Mouse (Mus musculus) testis, adult 2 months (tissue): ENCODE measurements around the gene Gnai3.

Experiments used
- CTCF ChIP-seq: fragments of 200-500 bp; IDR thresholded peaks from 2 replicates; pipeline ENCODE4 v1.5.1; 2012; ENCODE audit warnings: low read depth, mild to moderate bottlenecking, inconsistent platforms, low read length, moderate library complexity; ENCODE audit not compliant: control insufficient read depth, insufficient read depth, insufficient replicate concordance
- POLR2A ChIP-seq: fragments of 200-500 bp; IDR thresholded peaks from 2 replicates; pipeline ENCODE4 v1.6.1; 2012; ENCODE audit warnings: low read depth, mild to moderate bottlenecking, inconsistent platforms, low read length, moderate library complexity; ENCODE audit not compliant: control insufficient read depth

GRCm38 (mm10) chr3:108140786-108141185 lies 5.2 kb downstream of the Gnai3 start:
- TF ChIP-seq POLR2A: no peak
- TF ChIP-seq CTCF: no peak
